Mouse (Mus musculus): ENCODE data around the gene Ak7. TPM values are rescaled to one million over a fixed set of nuclear protein-coding genes. Genes with fewer than 3 reads are reported as not detected.
A peak's percentile ranks its signal among the peaks of the same experiment; 100 is the strongest.

Gene Ak7
- 2.5 and 3.3 TPM in 2 replicates for polyA plus RNA-seq (2016; fragmentation: Nextera tagmentation; extraction: Ambion mirVana)

- 11% methylated on average over 22 of the region's 22 CpGs for WGBS
- no peak within 1 kb of the TSS for H3K4me3 ChIP-seq
Measured at GRCm38 (mm10) chr12:105705799-105706487, at the start of gene Ak7. Gene Ak7 (plus strand): TSS chr12:105705976.

GRCm38 (mm10) chr12:105676274-105676673 is 29.5 kb upstream of the Ak7 start:
- no peak overlapping the region for H3K9ac ChIP-seq
- H3K36me3 ChIP-seq = peaks cover 23% of the 10 kb centered on the region
- no peak overlapping the region for H3K27ac ChIP-seq
- ATAC-seq (ENCODE audit: low FRiP score) = no peak
- H3K4me2 ChIP-seq (replicated peaks) = no peak overlapping the region
- WGBS = 94% methylated on average over 8 of the region's 8 CpGs
- no peaks in the 10 kb centered on the region for H3K9me3 ChIP-seq (replicated peaks)
- no peaks in the 10 kb centered on the region for H3K27me3 ChIP-seq
- H3K4me1 ChIP-seq = peaks cover under 1% of the 10 kb centered on the region; the same call in 1 of the 2 replicates
- H3K4me3 ChIP-seq = no peak overlapping the region

More at GRCm38 (mm10) chr12:105705799-105706487, at the start of gene Ak7:
- H3K9ac ChIP-seq = no peak within 1 kb of the TSS
- H3K9me3 ChIP-seq (replicated peaks) = no peaks in the 10 kb centered on the region
- H3K27me3 ChIP-seq = no peaks in the 10 kb centered on the region
- peaks cover 10% of the 10 kb centered on the region for H3K36me3 ChIP-seq
- peaks cover 12% of the 10 kb centered on the region for H3K4me1 ChIP-seq
- peak within 1 kb of the TSS; percentile 29 for H3K4me2 ChIP-seq (replicated peaks)
- H3K27ac ChIP-seq = no peak within 1 kb of the TSS
- ATAC-seq (ENCODE audit: low FRiP score) = peak; percentile 69; the same call in 1 of the 2 replicates

GRCm38 (mm10) chr12:105678211-105678610 is 27.6 kb upstream of the Ak7 start:
- Histone ChIP-seq H3K4me3 (no peak overlapping the region), H3K9me3 (replicated peaks) (no peaks in the 10 kb centered on the region), H3K27me3 (no peaks in the 10 kb centered on the region), H3K27ac (no peak overlapping the region), H3K4me2 (replicated peaks) (no peak overlapping the region), H3K4me1 (peaks cover 7% of the 10 kb centered on the region), H3K9ac (no peak overlapping the region), H3K36me3 (peaks cover 20% of the 10 kb centered on the region)
- 92% methylated on average over 7 of the region's 7 CpGs for WGBS
- no peak for ATAC-seq (ENCODE audit: low FRiP score)

- Histone ChIP-seq H3K4me1 (peaks cover 13% of the 10 kb centered on the region), H3K9ac (no peak overlapping the region), H3K36me3 (peaks cover 15% of the 10 kb centered on the region), H3K4me3 (no peak overlapping the region), H3K27ac (no peak overlapping the region), H3K27me3 (no peaks in the 10 kb centered on the region), H3K4me2 (replicated peaks) (no peak overlapping the region), H3K9me3 (replicated peaks) (no peaks in the 10 kb centered on the region)
- no peak for ATAC-seq (ENCODE audit: low FRiP score)
- WGBS = 97% methylated on average over 3 of the region's 3 CpGs
Measured at GRCm38 (mm10) chr12:105678762-105679161, 27.0 kb upstream of the Ak7 start.

GRCm38 (mm10) chr12:105683933-105684901 is 21.6 kb upstream of the Ak7 start, which contains the start of gene Gskip:
Gene Gskip (plus strand): TSS chr12:105684829.
- Histone ChIP-seq H3K4me3 (peak within 1 kb of the TSS; percentile 71), H3K9ac (peak within 1 kb of the TSS; percentile 88), H3K27me3 (no peaks in the 10 kb centered on the region), H3K4me1 (peaks cover 29% of the 10 kb centered on the region), H3K36me3 (no peaks in the 10 kb centered on the region), H3K4me2 (replicated peaks) (peak within 1 kb of the TSS; percentile 87), H3K9me3 (replicated peaks) (no peaks in the 10 kb centered on the region), H3K27ac (peak within 1 kb of the TSS; percentile 92)
- ATAC-seq (ENCODE audit: low FRiP score) = peak; percentile 57
- under 1% methylated on average over 41 of the region's 41 CpGs for WGBS

GRCm38 (mm10) chr12:105685001-105685691 is 20.6 kb upstream of the Ak7 start, which contains the start of gene Atg2b:
Gene Atg2b (minus strand): TSS chr12:105685211.
- no peaks in the 10 kb centered on the region for H3K9me3 ChIP-seq (replicated peaks)
- H3K4me1 ChIP-seq = peaks cover 29% of the 10 kb centered on the region
- peak within 1 kb of the TSS; percentile 71 for H3K4me3 ChIP-seq
- no peaks in the 10 kb centered on the region for H3K27me3 ChIP-seq
- H3K36me3 ChIP-seq = no peaks in the 10 kb centered on the region; the same call in 1 of the 2 replicates
- H3K27ac ChIP-seq = peak within 1 kb of the TSS; percentile 92
- H3K9ac ChIP-seq = peak within 1 kb of the TSS; percentile 88
- under 1% methylated on average over 66 of the region's 73 CpGs for WGBS
- ATAC-seq (ENCODE audit: low FRiP score) = peak; percentile 93
- H3K4me2 ChIP-seq (replicated peaks) = peak within 1 kb of the TSS; percentile 87

GRCm38 (mm10) chr12:105686791-105687190 is 19.0 kb upstream of the Ak7 start:
- Histone ChIP-seq H3K9me3 (replicated peaks) (no peaks in the 10 kb centered on the region), H3K36me3 (peaks cover 7% of the 10 kb centered on the region), H3K27ac (no peak overlapping the region), H3K4me1 (peaks cover 27% of the 10 kb centered on the region), H3K9ac (peak overlapping the region; percentile 88; the same call in 1 of the 2 replicates), H3K27me3 (no peaks in the 10 kb centered on the region), H3K4me2 (replicated peaks) (peak overlapping the region; percentile 87), H3K4me3 (peak overlapping the region; percentile 71; the same call in 1 of the 2 replicates)
- no peak for ATAC-seq (ENCODE audit: low FRiP score)
- WGBS = 94% methylated on average over 3 of the region's 3 CpGs

- Histone ChIP-seq H3K9ac (no peak overlapping the region), H3K27me3 (no peaks in the 10 kb centered on the region), H3K4me3 (no peak overlapping the region), H3K4me2 (replicated peaks) (no peak overlapping the region), H3K4me1 (peaks cover 25% of the 10 kb centered on the region), H3K36me3 (peaks cover 12% of the 10 kb centered on the region), H3K27ac (no peak overlapping the region), H3K9me3 (replicated peaks) (no peaks in the 10 kb centered on the region)
- ATAC-seq (ENCODE audit: low FRiP score) = no peak
- 88% methylated on average over 4 of the region's 4 CpGs for WGBS
Measured at GRCm38 (mm10) chr12:105687416-105687815, 18.4 kb upstream of the Ak7 start.

GRCm38 (mm10) chr12:105688546-105688945 is 17.2 kb upstream of the Ak7 start:
- no peaks in the 10 kb centered on the region for H3K9me3 ChIP-seq (replicated peaks)
- no peak overlapping the region for H3K4me2 ChIP-seq (replicated peaks)
- no peak overlapping the region for H3K9ac ChIP-seq
- no peaks in the 10 kb centered on the region for H3K27me3 ChIP-seq
- peaks cover 18% of the 10 kb centered on the region for H3K4me1 ChIP-seq
- WGBS = 94% methylated on average over 4 of the region's 4 CpGs
- no peak overlapping the region for H3K4me3 ChIP-seq
- no peak for ATAC-seq (ENCODE audit: low FRiP score)
- peaks cover 22% of the 10 kb centered on the region for H3K36me3 ChIP-seq
- H3K27ac ChIP-seq = no peak overlapping the region

GRCm38 (mm10) chr12:105689435-105689834 is 16.3 kb upstream of the Ak7 start:
- H3K27me3 ChIP-seq = no peaks in the 10 kb centered on the region
- H3K4me2 ChIP-seq (replicated peaks) = no peak overlapping the region
- H3K36me3 ChIP-seq = peaks cover 30% of the 10 kb centered on the region
- H3K4me1 ChIP-seq = peaks cover 14% of the 10 kb centered on the region
- H3K9ac ChIP-seq = no peak overlapping the region
- 94% methylated on average over 13 of the region's 13 CpGs for WGBS
- no peaks in the 10 kb centered on the region for H3K9me3 ChIP-seq (replicated peaks)
- no peak overlapping the region for H3K27ac ChIP-seq
- no peak overlapping the region for H3K4me3 ChIP-seq
- no peak for ATAC-seq (ENCODE audit: low FRiP score)

- 96% methylated on average over 2 of the region's 2 CpGs for WGBS
- H3K4me1 ChIP-seq = no peaks in the 10 kb centered on the region
Measured at GRCm38 (mm10) chr12:105694021-105694420, 11.8 kb upstream of the Ak7 start.

More at GRCm38 (mm10) chr12:105694021-105694420, 11.8 kb upstream of the Ak7 start:
- ATAC-seq (ENCODE audit: low FRiP score) = no peak
- no peak overlapping the region for H3K4me3 ChIP-seq
- no peak overlapping the region for H3K4me2 ChIP-seq (replicated peaks)
- H3K27ac ChIP-seq = no peak overlapping the region
- H3K9me3 ChIP-seq (replicated peaks) = no peaks in the 10 kb centered on the region
- H3K36me3 ChIP-seq = peaks cover 38% of the 10 kb centered on the region
- no peak overlapping the region for H3K9ac ChIP-seq
- H3K27me3 ChIP-seq = no peaks in the 10 kb centered on the region

Measured in hindbrain, embryonic 12.5 days (tissue).